Mouse (Mus musculus) liver, embryonic 13.5 days (tissue): ENCODE measurements around the gene 4921539E11Rik. TPM values are rescaled to one million over a fixed set of nuclear protein-coding genes. Genes with fewer than 3 reads are reported as not detected.

Experiments
- ATAC-seq: fragments of 200-750 bp; cut with Nextera tagmentation; 2 replicates; pipeline ENCODE4 v1.8.0; 2017; ENCODE audit warnings: low read depth, mild to moderate bottlenecking, moderate number of reproducible peaks, moderate library complexity
- DNase-seq: peaks from one replicate; pipeline ENCODE4 v3.0.0; 2022
- H3K27ac ChIP-seq: fragments of 300-500 bp; sonication (generic); 2 replicates; pipeline ENCODE4 v1.5.1; 2015; ENCODE audit warnings: moderate library complexity, mild to moderate bottlenecking, inconsistent platforms
- H3K27me3 ChIP-seq: fragments of 300-500 bp; sonication (generic); 2 replicates; pipeline ENCODE4 v1.6.1; 2015; ENCODE audit warnings: mild to moderate bottlenecking, inconsistent platforms
- H3K36me3 ChIP-seq: fragments of 300-500 bp; sonication (generic); 2 replicates; pipeline ENCODE4 v1.6.1; 2015; ENCODE audit warnings: mild to moderate bottlenecking, inconsistent platforms
- H3K4me1 ChIP-seq: fragments of 300-500 bp; sonication (generic); replicated peaks from 2 replicates; pipeline ENCODE4 v1.6.1; 2015; ENCODE audit warnings: inconsistent platforms
- H3K4me2 ChIP-seq: fragments of 300-500 bp; sonication (generic); 2 replicates; pipeline ENCODE4 v1.6.1; 2015; ENCODE audit warnings: inconsistent platforms, mild to moderate bottlenecking, moderate library complexity
- H3K4me3 ChIP-seq: fragments of 300-500 bp; sonication (generic); replicated peaks from 2 replicates; pipeline ENCODE4 v1.5.1; 2015; ENCODE audit warnings: mild to moderate bottlenecking, inconsistent platforms
- H3K9ac ChIP-seq: fragments of 300-500 bp; sonication (generic); 2 replicates; pipeline ENCODE4 v1.6.1; 2015; ENCODE audit warnings: mild to moderate bottlenecking, inconsistent platforms
- H3K9me3 ChIP-seq: fragments of 300-500 bp; sonication (generic); replicated peaks from 2 replicates; pipeline ENCODE4 v1.6.1; 2016; ENCODE audit warnings: inconsistent platforms
- WGBS: fragments of 180-500 bp; shearing (Covaris S2); methylation state at CpG from one replicate; pipeline ENCODE4 v1.1.7; 2015; ENCODE audit not compliant: insufficient replicate concordance; 5-methylcytosine and 5-hydroxymethylcytosine counted together
- polyA plus RNA-seq: library from polyadenylated mRNA; unstranded; fragments of >200 nt; fragmentation: Nextera tagmentation; extraction: Ambion mirVana; gene quantifications from 2 replicates; pipeline ENCODE4 v1.2.1, GENCODE M21; 2015

4921539E11Rik gene
- polyA plus RNA-seq, 1 experiment from 2014 or later, result not detected

DNA sequence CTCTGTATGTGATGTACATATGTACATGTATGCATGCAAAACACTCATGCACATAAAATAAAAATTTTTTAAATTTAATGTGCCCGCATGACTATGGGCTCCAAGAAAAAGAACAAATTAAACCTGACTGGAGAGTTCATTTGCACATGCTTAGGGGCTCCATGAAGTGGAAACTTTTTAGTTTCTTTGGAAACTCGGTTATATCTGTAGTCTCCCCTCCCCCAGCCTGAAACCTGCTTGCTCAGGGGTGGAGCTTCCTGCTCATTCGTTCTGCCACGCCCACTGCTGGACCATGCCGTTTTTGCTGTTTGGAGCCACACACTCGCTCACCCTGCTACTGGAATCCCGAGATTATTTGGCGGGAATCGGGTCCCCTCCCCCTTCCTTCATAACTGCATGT lies 67.8 kb downstream of the 4921539E11Rik start:
- 17% methylated on average over 9 of the region's 9 CpGs for WGBS
- H3K9ac ChIP-seq, result no peak overlapping the region
- no peaks in the 10 kb centered on the region for H3K36me3 ChIP-seq
- H3K27me3 ChIP-seq, result no peaks in the 10 kb centered on the region
- ATAC-seq (no peak), DNase-seq (no peak)
- no peaks in the 10 kb centered on the region for H3K9me3 ChIP-seq
- peak overlapping the region; percentile 34; the same call in 1 of the 2 replicates for H3K4me2 ChIP-seq
- H3K4me3 ChIP-seq, result no peak overlapping the region
- no peak overlapping the region for H3K27ac ChIP-seq
- H3K4me1 ChIP-seq, result peaks cover 3% of the 10 kb centered on the region; the same call in 1 of the 2 replicates

- no peaks in the 10 kb centered on the region for H3K27me3 ChIP-seq
- H3K36me3 ChIP-seq, result no peaks in the 10 kb centered on the region
- H3K4me2 ChIP-seq, result no peak overlapping the region
- no peak overlapping the region for H3K9ac ChIP-seq
- no peak overlapping the region for H3K4me3 ChIP-seq
- H3K9me3 ChIP-seq, result no peaks in the 10 kb centered on the region
- 37% methylated on average over 6 of the region's 6 CpGs for WGBS
- ATAC-seq (no peak), DNase-seq (no peak)
- H3K27ac ChIP-seq, result no peak overlapping the region
- H3K4me1 ChIP-seq, result peaks cover 3% of the 10 kb centered on the region; the same call in 1 of the 2 replicates
Measured at GRCm38 (mm10) chr4:103221789-103222188, 68.9 kb downstream of the 4921539E11Rik start.

- H3K9ac ChIP-seq, result no peak overlapping the region
- no peaks in the 10 kb centered on the region for H3K36me3 ChIP-seq
- no peak overlapping the region for H3K27ac ChIP-seq
- peaks cover 19% of the 10 kb centered on the region for H3K4me1 ChIP-seq
- DNase-seq (no peak), ATAC-seq (no peak)
- no peaks in the 10 kb centered on the region for H3K27me3 ChIP-seq
- 64% methylated on average over 5 of the region's 5 CpGs for WGBS
- no peak overlapping the region for H3K4me3 ChIP-seq
- no peaks in the 10 kb centered on the region for H3K9me3 ChIP-seq
- no peak overlapping the region for H3K4me2 ChIP-seq
Measured at GRCm38 (mm10) chr4:103219011-103219410, 71.7 kb downstream of the 4921539E11Rik start.

GRCm38 (mm10) chr4:103216046-103216445 lies 74.6 kb downstream of the 4921539E11Rik start:
- H3K27ac ChIP-seq, result peak overlapping the region; percentile 39
- ATAC-seq, result 0 out of 2 replicates have a peak, but pooled peaks have one; percentile 22
- H3K9ac ChIP-seq, result no peak overlapping the region
- no peaks in the 10 kb centered on the region for H3K27me3 ChIP-seq
- 72% methylated on average over 6 of the region's 6 CpGs for WGBS
- H3K9me3 ChIP-seq, result no peaks in the 10 kb centered on the region
- DNase-seq, result no peak
- no peak overlapping the region for H3K4me2 ChIP-seq
- no peak overlapping the region for H3K4me3 ChIP-seq
- H3K36me3 ChIP-seq, result peaks cover 9% of the 10 kb centered on the region
- H3K4me1 ChIP-seq, result peaks cover 31% of the 10 kb centered on the region

- peak within 1 kb of the TSS; percentile 92 for H3K27ac ChIP-seq
- peak within 1 kb of the TSS; percentile 90 for H3K4me2 ChIP-seq
- peak within 1 kb of the TSS; percentile 98 for H3K9ac ChIP-seq
- H3K4me1 ChIP-seq, result peaks cover 31% of the 10 kb centered on the region
- H3K27me3 ChIP-seq, result no peaks in the 10 kb centered on the region
- H3K36me3 ChIP-seq, result peaks cover 14% of the 10 kb centered on the region
- peak within 1 kb of the TSS; percentile 94 for H3K4me3 ChIP-seq
- DNase-seq (peak; percentile 59), ATAC-seq (peak; percentile 88)
- no peaks in the 10 kb centered on the region for H3K9me3 ChIP-seq
- WGBS, result 2% methylated on average over 70 of the region's 70 CpGs
Measured at GRCm38 (mm10) chr4:103214925-103215820, 75.5 kb downstream of the 4921539E11Rik start, which contains the start of gene Slc35d1. Gene Slc35d1, minus strand, starts transcription at chr4:103215164.

DNA sequence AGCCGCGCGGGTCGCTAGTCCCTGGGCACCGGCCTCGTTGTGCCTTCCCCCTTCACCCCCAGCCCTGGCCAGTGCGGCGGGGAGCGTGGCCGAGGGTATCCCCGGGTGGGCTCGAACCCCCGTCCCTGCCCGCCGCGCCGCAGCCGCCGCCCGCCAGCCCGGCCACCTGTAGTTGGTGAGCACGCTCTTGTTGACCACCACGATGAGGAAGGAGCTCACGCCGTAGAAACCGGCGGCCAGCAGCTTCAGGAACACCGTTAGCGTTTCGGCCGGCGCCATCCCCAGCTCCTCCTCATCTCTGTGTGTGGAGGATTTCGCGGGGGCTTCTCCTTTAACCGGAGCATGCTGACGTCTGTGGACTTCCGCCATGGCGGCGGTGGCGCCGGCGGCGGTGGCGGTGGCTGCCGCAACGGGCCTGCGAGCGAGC lies 76.2 kb downstream of the 4921539E11Rik start:
- H3K9ac ChIP-seq, result peak overlapping the region; percentile 98
- peak overlapping the region; percentile 94 for H3K4me3 ChIP-seq
- no peaks in the 10 kb centered on the region for H3K9me3 ChIP-seq
- ATAC-seq (peak; percentile 73), DNase-seq (peak; percentile 45)
- H3K27me3 ChIP-seq, result no peaks in the 10 kb centered on the region
- H3K4me2 ChIP-seq, result peak overlapping the region; percentile 90
- under 1% methylated on average over 48 of the region's 48 CpGs for WGBS
- peaks cover 31% of the 10 kb centered on the region for H3K4me1 ChIP-seq
- H3K27ac ChIP-seq, result peak overlapping the region; percentile 92
- peaks cover 20% of the 10 kb centered on the region for H3K36me3 ChIP-seq

DNA sequence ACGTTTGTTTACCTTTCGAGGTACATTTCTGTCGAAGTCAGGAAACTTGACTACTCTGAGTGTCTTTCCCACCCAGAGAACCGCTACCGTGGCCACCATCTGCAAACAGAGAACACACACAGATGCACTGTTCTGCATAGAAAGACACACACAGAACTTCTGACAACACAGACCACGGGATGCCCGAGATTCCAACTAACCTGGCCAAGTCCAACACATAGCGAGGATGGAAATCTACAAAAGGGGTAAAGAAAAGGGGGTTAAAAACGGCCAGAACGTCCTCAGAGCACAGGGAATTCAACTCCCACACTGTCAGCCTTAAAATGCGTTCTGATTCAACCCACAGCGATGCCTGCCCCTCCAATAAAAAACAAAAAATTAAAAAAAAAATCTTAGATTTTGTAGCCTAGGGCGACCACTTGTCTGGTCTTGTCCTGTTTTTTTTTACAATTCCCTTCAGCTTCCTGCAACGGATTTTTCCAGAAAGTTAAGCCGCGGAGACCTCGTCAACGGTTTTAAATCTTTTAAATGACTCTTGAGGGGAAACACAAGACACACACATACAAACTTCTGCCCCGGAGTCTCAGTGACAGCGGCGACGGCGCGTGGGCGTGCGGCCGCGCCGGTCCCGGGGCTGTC lies 76.7 kb downstream of the 4921539E11Rik start:
- Histone ChIP-seq H3K27me3 (no peaks in the 10 kb centered on the region), H3K4me1 (peaks cover 31% of the 10 kb centered on the region), H3K4me3 (peak overlapping the region; percentile 94), H3K36me3 (peaks cover 26% of the 10 kb centered on the region), H3K9ac (peak overlapping the region; percentile 98), H3K4me2 (peak overlapping the region; percentile 90), H3K9me3 (no peaks in the 10 kb centered on the region), H3K27ac (peak overlapping the region; percentile 92)
- WGBS, result 5% methylated on average over 30 of the region's 30 CpGs
- no peak for ATAC-seq
- DNase-seq, result no peak

DNA sequence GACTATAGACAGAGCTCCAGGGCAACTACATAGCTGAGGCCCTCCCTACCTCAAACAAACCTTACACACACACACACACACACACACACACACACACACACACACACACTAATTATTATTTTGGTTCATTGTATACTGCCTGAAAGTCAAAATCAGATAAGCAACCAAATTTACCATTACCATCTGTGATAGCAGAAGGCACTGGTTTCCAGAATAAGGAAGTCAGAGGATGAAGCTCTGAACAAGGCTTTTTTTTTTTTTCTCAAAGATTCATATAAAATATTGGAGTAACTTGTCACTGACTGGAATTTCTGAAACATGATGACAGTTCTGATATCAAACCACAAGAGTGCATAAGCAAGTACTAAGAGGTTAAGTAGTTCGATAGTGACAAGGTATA lies 82.1 kb downstream of the 4921539E11Rik start:
- no peak for ATAC-seq
- WGBS, result 72% methylated on average over 1 of the region's 1 CpGs
- no peaks in the 10 kb centered on the region for H3K9me3 ChIP-seq
- H3K4me2 ChIP-seq, result no peak overlapping the region
- no peaks in the 10 kb centered on the region for H3K27me3 ChIP-seq
- no peak for DNase-seq
- H3K27ac ChIP-seq, result no peak overlapping the region
- H3K36me3 ChIP-seq, result peaks cover 57% of the 10 kb centered on the region
- H3K4me3 ChIP-seq, result no peak overlapping the region
- H3K9ac ChIP-seq, result no peak overlapping the region
- peaks cover 11% of the 10 kb centered on the region; the same call in 1 of the 2 replicates for H3K4me1 ChIP-seq

- ATAC-seq (no peak), DNase-seq (no peak)
- Histone ChIP-seq H3K9me3 (no peaks in the 10 kb centered on the region), H3K36me3 (peaks cover 53% of the 10 kb centered on the region), H3K27ac (no peak overlapping the region), H3K4me2 (no peak overlapping the region), H3K9ac (no peak overlapping the region), H3K27me3 (no peaks in the 10 kb centered on the region), H3K4me3 (no peak overlapping the region), H3K4me1 (no peaks in the 10 kb centered on the region)
- 79% methylated on average over 2 of the region's 2 CpGs for WGBS
Measured at GRCm38 (mm10) chr4:103203646-103204045, 87.0 kb downstream of the 4921539E11Rik start.

GRCm38 (mm10) chr4:103200046-103200445 lies 90.6 kb downstream of the 4921539E11Rik start:
- ATAC-seq, result peak; percentile 34; the same call in 1 of the 2 replicates
- Histone ChIP-seq H3K4me1 (no peaks in the 10 kb centered on the region), H3K36me3 (peaks cover 56% of the 10 kb centered on the region), H3K27me3 (no peaks in the 10 kb centered on the region), H3K9me3 (no peaks in the 10 kb centered on the region), H3K27ac (no peak overlapping the region), H3K4me2 (no peak overlapping the region), H3K9ac (no peak overlapping the region), H3K4me3 (no peak overlapping the region)
- WGBS, result 60% methylated on average over 1 of the region's 1 CpGs
- DNase-seq, result no peak

DNA sequence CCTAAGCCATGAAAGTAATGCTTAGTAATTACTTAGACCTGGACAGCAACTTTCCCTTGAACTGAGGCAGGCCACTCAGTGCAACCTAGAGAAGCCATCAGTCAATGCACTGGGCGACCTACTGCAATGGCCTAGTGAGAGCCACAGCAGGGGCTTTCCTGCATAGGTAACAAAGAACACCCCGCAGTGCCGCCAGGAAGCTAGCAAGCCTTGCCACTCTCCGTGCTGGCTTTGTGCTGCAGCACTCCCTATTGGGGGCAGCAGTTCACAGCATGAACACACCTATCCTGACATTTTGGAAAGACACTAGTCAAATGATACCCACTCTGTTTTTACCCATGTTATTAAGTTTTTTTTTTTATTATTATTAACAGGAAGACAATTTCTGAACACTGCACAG lies 91.6 kb downstream of the 4921539E11Rik start:
- H3K4me3 ChIP-seq, result no peak overlapping the region
- no peaks in the 10 kb centered on the region for H3K9me3 ChIP-seq
- H3K9ac ChIP-seq, result no peak overlapping the region
- H3K27ac ChIP-seq, result no peak overlapping the region
- no peaks in the 10 kb centered on the region for H3K27me3 ChIP-seq
- peaks cover 47% of the 10 kb centered on the region for H3K36me3 ChIP-seq
- H3K4me2 ChIP-seq, result no peak overlapping the region
- DNase-seq (no peak), ATAC-seq (no peak)
- no peaks in the 10 kb centered on the region for H3K4me1 ChIP-seq
- WGBS, result 64% methylated on average over 4 of the region's 4 CpGs
